Mouse (Mus musculus) bone marrow macrophage, adult 2 months (primary cell): ENCODE data around the gene Atxn7l3. TPM values are rescaled to one million over a fixed set of nuclear protein-coding genes. Genes with fewer than 3 reads are reported as not detected.
A peak's percentile ranks its signal among the peaks of the same experiment; 100 is the strongest.

Source experiments
- H3K27ac ChIP-seq: 2 replicates; pipeline ENCODE4 v1.5.1; 2012; ENCODE audit warnings: low read depth, low read length; ENCODE audit not compliant: insufficient read depth
- H3K4me1 ChIP-seq: 2 replicates; pipeline ENCODE4 v1.6.1; 2012; ENCODE audit warnings: low read length; ENCODE audit not compliant: control insufficient read depth, insufficient read depth
- H3K4me3 ChIP-seq: 2 replicates; pipeline ENCODE4 v1.5.1; 2012; ENCODE audit warnings: mild to moderate bottlenecking, low read length, moderate library complexity; ENCODE audit not compliant: insufficient read depth
- CTCF ChIP-seq: IDR thresholded peaks from 2 replicates; pipeline ENCODE4 v1.5.1; 2012; ENCODE audit warnings: low read depth, mild to moderate bottlenecking, low read length, moderate library complexity
- POLR2A ChIP-seq: IDR thresholded peaks from 2 replicates; pipeline ENCODE4 v1.6.1; 2012; ENCODE audit warnings: mild to moderate bottlenecking, low read depth, low read length, borderline replicate concordance
- polyA plus RNA-seq: library from polyadenylated mRNA; stranded (reverse); fragments of >200 nt; gene quantifications from 2 replicates; pipeline ENCODE4 v1.2.4, GENCODE M21; 2012; ENCODE audit not compliant: missing spikeins, insufficient read depth, insufficient read length

The Atxn7l3 gene
- polyA plus RNA-seq: 32.9 and 39.8 TPM in 2 replicates

- peaks cover 11% of the 10 kb centered on the region for H3K4me1 ChIP-seq
- H3K4me3 ChIP-seq: peak within 1 kb of the TSS; percentile 81
- H3K27ac ChIP-seq: peak within 1 kb of the TSS; percentile 85
- TF ChIP-seq POLR2A (no peak), CTCF (no peak)
These were observed at the start of gene Atxn7l3 for GRCm38 (mm10) chr11:102296491-102297472. Gene Atxn7l3, minus strand, starts transcription at chr11:102296631.

- no peak for TF ChIP-seq POLR2A
- TF ChIP-seq CTCF: no peak
- H3K4me3 ChIP-seq: no peak overlapping the region
- peaks cover 5% of the 10 kb centered on the region for H3K4me1 ChIP-seq
- no peak overlapping the region for H3K27ac ChIP-seq
These were observed 48.0 kb upstream of the Atxn7l3 start for GRCm38 (mm10) chr11:102344458-102344857.

- no peak for TF ChIP-seq POLR2A
- no peak for TF ChIP-seq CTCF
- no peak overlapping the region for H3K27ac ChIP-seq
- H3K4me3 ChIP-seq: no peak overlapping the region
- peaks cover 12% of the 10 kb centered on the region for H3K4me1 ChIP-seq
These were observed 46.3 kb upstream of the Atxn7l3 start for GRCm38 (mm10) chr11:102342742-102343141.

GRCm38 (mm10) chr11:102341101-102341500, 44.7 kb upstream of the Atxn7l3 start:
- TF ChIP-seq CTCF (no peak), POLR2A (no peak)
- Histone ChIP-seq H3K4me3 (no peak overlapping the region), H3K27ac (no peak overlapping the region), H3K4me1 (peaks cover 10% of the 10 kb centered on the region)

- H3K4me3 ChIP-seq: no peak overlapping the region
- H3K4me1 ChIP-seq: peaks cover 10% of the 10 kb centered on the region
- H3K27ac ChIP-seq: no peak overlapping the region
- no peak for TF ChIP-seq POLR2A
- TF ChIP-seq CTCF: no peak
These were observed 43.2 kb upstream of the Atxn7l3 start for GRCm38 (mm10) chr11:102339624-102340023.

- Histone ChIP-seq H3K4me1 (peaks cover 10% of the 10 kb centered on the region), H3K27ac (no peak overlapping the region), H3K4me3 (no peak overlapping the region)
- TF ChIP-seq POLR2A (no peak), CTCF (no peak)
These were observed 42.8 kb upstream of the Atxn7l3 start for GRCm38 (mm10) chr11:102339195-102339594.

- Histone ChIP-seq H3K4me1 (peaks cover 10% of the 10 kb centered on the region), H3K27ac (no peak overlapping the region), H3K4me3 (no peak overlapping the region)
- TF ChIP-seq POLR2A (no peak), CTCF (no peak)
These were observed 42.1 kb upstream of the Atxn7l3 start for GRCm38 (mm10) chr11:102338561-102338960.

- H3K4me3 ChIP-seq: no peak overlapping the region
- peaks cover 10% of the 10 kb centered on the region for H3K4me1 ChIP-seq
- no peak for TF ChIP-seq CTCF
- no peak for TF ChIP-seq POLR2A
- H3K27ac ChIP-seq: no peak overlapping the region
These were observed 41.5 kb upstream of the Atxn7l3 start for GRCm38 (mm10) chr11:102337921-102338320.

GRCm38 (mm10) chr11:102336191-102336590, 39.8 kb upstream of the Atxn7l3 start:
- TF ChIP-seq POLR2A (no peak), CTCF (no peak)
- Histone ChIP-seq H3K4me3 (no peak overlapping the region), H3K4me1 (peaks cover 10% of the 10 kb centered on the region), H3K27ac (no peak overlapping the region)
